Mouse (Mus musculus) layer of hippocampus, adult 11-12 months (tissue): ENCODE results near the gene Zbtb45.

Experiments
- DNase-seq: peaks from one replicate; pipeline ENCODE4 v3.0.0; 2022; ENCODE audit warnings: low spot score

Gene Zbtb45

GRCm38 (mm10) chr7:12998053-12998452 is 11.8 kb downstream of the Zbtb45 start, which contains the start of gene Slc27a5:
Slc27a5 (minus strand) TSS chr7:12998192.
- DNase-seq = no peak

- DNase-seq = no peak
Observed at GRCm38 (mm10) chr7:12997230-12997629, 12.6 kb downstream of the Zbtb45 start.

GRCm38 (mm10) chr7:12995862-12996261 is 14.0 kb downstream of the Zbtb45 start:
- no peak for DNase-seq

GRCm38 (mm10) chr7:12993148-12993547 is 16.7 kb downstream of the Zbtb45 start:
- no peak for DNase-seq

- no peak for DNase-seq
Observed at GRCm38 (mm10) chr7:12992222-12992621, 17.6 kb downstream of the Zbtb45 start.

GRCm38 (mm10) chr7:12987409-12988189 is 22.2 kb downstream of the Zbtb45 start:
- DNase-seq = no peak

- no peak for DNase-seq
Observed at GRCm38 (mm10) chr7:12986906-12987305, 22.9 kb downstream of the Zbtb45 start.

- DNase-seq = no peak
Observed at GRCm38 (mm10) chr7:12985724-12986123, 24.1 kb downstream of the Zbtb45 start.

- no peak for DNase-seq
Observed at GRCm38 (mm10) chr7:12980291-12980690, 29.5 kb downstream of the Zbtb45 start.

- no peak for DNase-seq
Observed at GRCm38 (mm10) chr7:12979776-12980175, 30.1 kb downstream of the Zbtb45 start.

GRCm38 (mm10) chr7:12978931-12979722 is 30.7 kb downstream of the Zbtb45 start:
- DNase-seq = no peak

- DNase-seq = peak; percentile 99
Observed at GRCm38 (mm10) chr7:12977682-12978389, 32.0 kb downstream of the Zbtb45 start, which contains the start of gene Zfp446. Zfp446 (plus strand) TSS chr7:12977848.

- DNase-seq = no peak
Observed at GRCm38 (mm10) chr7:12970906-12971305, 38.9 kb downstream of the Zbtb45 start.

- DNase-seq = peak; percentile 53
Observed at GRCm38 (mm10) chr7:12966104-12966845, 43.6 kb downstream of the Zbtb45 start.

- DNase-seq = peak; percentile 94
Observed at GRCm38 (mm10) chr7:12965678-12966091, 44.1 kb downstream of the Zbtb45 start, which contains the start of gene Zfp324. Zfp324 (plus strand) TSS chr7:12965838.

- peak; percentile 58 for DNase-seq
Observed at GRCm38 (mm10) chr7:12961511-12962141, 48.2 kb downstream of the Zbtb45 start.

GRCm38 (mm10) chr7:12959718-12960117 is 50.1 kb downstream of the Zbtb45 start:
- DNase-seq = no peak

GRCm38 (mm10) chr7:12958948-12959347 is 50.9 kb downstream of the Zbtb45 start:
- DNase-seq = no peak

GRCm38 (mm10) chr7:12957511-12957910 is 52.3 kb downstream of the Zbtb45 start:
- no peak for DNase-seq

GRCm38 (mm10) chr7:12954896-12955295 is 54.9 kb downstream of the Zbtb45 start:
- DNase-seq = no peak
